Mouse (Mus musculus): ENCODE results near the gene Myo1e. TPM values are rescaled to one million over a fixed set of nuclear protein-coding genes. Genes with fewer than 3 reads are reported as not detected.
"Not testable (repeated sequence)": the region's sequence is repeated elsewhere in the genome, so short reads cannot be mapped to it uniquely, and the experiment has no call there.

Gene Myo1e
- total RNA-seq, 2 experiments from 2014 or later, result 12.3 to 13.7 TPM

- no peak for DNase-seq (ENCODE audit: low spot score in 2 of 2)
- intact Hi-C loops (cut with DNase I), result no loop called here
Observed at GRCm38 (mm10) chr9:70246427-70246826, 39.3 kb downstream of the Myo1e start.

- no peak for DNase-seq (ENCODE audit: low spot score in 2 of 2)
- intact Hi-C loops (cut with DNase I), result no loop called here
Observed at GRCm38 (mm10) chr9:70248046-70248445, 40.9 kb downstream of the Myo1e start.

- no peak for DNase-seq (ENCODE audit: low spot score in 2 of 2)
- intact Hi-C loops (cut with DNase I), result no loop called here
Observed at GRCm38 (mm10) chr9:70248826-70249225, 41.7 kb downstream of the Myo1e start.

GRCm38 (mm10) chr9:70249881-70250681 is 42.9 kb downstream of the Myo1e start:
- intact Hi-C loops (cut with DNase I), result no loop called here
- no peak for DNase-seq (ENCODE audit: low spot score in 2 of 2)

- no peak for DNase-seq (ENCODE audit: low spot score in 2 of 2)
Observed at GRCm38 (mm10) chr9:70251441-70251985, 44.4 kb downstream of the Myo1e start.

GRCm38 (mm10) chr9:70253016-70253415 is 45.9 kb downstream of the Myo1e start:
- intact Hi-C loops (cut with DNase I), result no loop called here
- no peak for DNase-seq (ENCODE audit: low spot score in 2 of 2)

More at GRCm38 (mm10) chr9:70251441-70251985, 44.4 kb downstream of the Myo1e start:
- intact Hi-C loops (cut with DNase I), result no loop called here

GRCm38 (mm10) chr9:70255005-70255404 is 47.9 kb downstream of the Myo1e start:
- no peak for DNase-seq (ENCODE audit: low spot score in 2 of 2)
- intact Hi-C loops (cut with DNase I), result no loop called here

- DNase-seq (ENCODE audit: low spot score in 2 of 2); intact Hi-C loops (cut with DNase I): not testable (repeated sequence)
Observed at GRCm38 (mm10) chr9:70256027-70256426, 48.9 kb downstream of the Myo1e start.

- no peak for DNase-seq (ENCODE audit: low spot score in 2 of 2)
- intact Hi-C loops (cut with DNase I), result no loop called here
Observed at GRCm38 (mm10) chr9:70257289-70258101, 50.3 kb downstream of the Myo1e start.

GRCm38 (mm10) chr9:70260324-70260841 is 53.2 kb downstream of the Myo1e start:
- intact Hi-C loops (cut with DNase I), result no loop called here
- no peak for DNase-seq (ENCODE audit: low spot score in 2 of 2)

GRCm38 (mm10) chr9:70261646-70262045 is 54.5 kb downstream of the Myo1e start:
- intact Hi-C loops (cut with DNase I), result no loop called here
- DNase-seq (ENCODE audit: low spot score in 2 of 2), result no peak

GRCm38 (mm10) chr9:70263134-70263533 is 56.0 kb downstream of the Myo1e start:
- intact Hi-C loops (cut with DNase I), result no loop called here
- DNase-seq (ENCODE audit: low spot score in 2 of 2), result no peak

- intact Hi-C loops (cut with DNase I), result no loop called here
- DNase-seq (ENCODE audit: low spot score in 2 of 2), result no peak
Observed at GRCm38 (mm10) chr9:70263735-70264134, 56.6 kb downstream of the Myo1e start.

GRCm38 (mm10) chr9:70265513-70265912 is 58.4 kb downstream of the Myo1e start:
- intact Hi-C loops (cut with DNase I), result no loop called here
- no peak for DNase-seq (ENCODE audit: low spot score in 2 of 2)

- intact Hi-C loops (cut with DNase I), result no loop called here
- DNase-seq (ENCODE audit: low spot score in 2 of 2), result no peak
Observed at GRCm38 (mm10) chr9:70266186-70266585, 59.0 kb downstream of the Myo1e start.

- intact Hi-C loops (cut with DNase I), result no loop called here
- DNase-seq (ENCODE audit: low spot score in 2 of 2), result no peak
Observed at GRCm38 (mm10) chr9:70267108-70267507, 60.0 kb downstream of the Myo1e start.

- DNase-seq (ENCODE audit: low spot score in 2 of 2), result no peak
- intact Hi-C loops (cut with DNase I), result no loop called here
Observed at GRCm38 (mm10) chr9:70269349-70269748, 62.2 kb downstream of the Myo1e start.

GRCm38 (mm10) chr9:70270468-70270867 is 63.3 kb downstream of the Myo1e start:
- intact Hi-C loops (cut with DNase I), result no loop called here
- no peak for DNase-seq (ENCODE audit: low spot score in 2 of 2)

- DNase-seq (ENCODE audit: low spot score in 2 of 2), result no peak
- intact Hi-C loops (cut with DNase I), result no loop called here
Observed at GRCm38 (mm10) chr9:70271137-70271536, 64.0 kb downstream of the Myo1e start.

- intact Hi-C loops (cut with DNase I), result no loop called here
- no peak for DNase-seq (ENCODE audit: low spot score in 2 of 2)
Observed at GRCm38 (mm10) chr9:70271631-70272030, 64.5 kb downstream of the Myo1e start.

Data from left cerebral cortex, postnatal 14 days (tissue).